Mouse (Mus musculus) kidney, adult 8-10 months (tissue): ENCODE measurements around the gene Dhx9.
"Not testable (repeated sequence)": the region's sequence is repeated elsewhere in the genome, so short reads cannot be mapped to it uniquely, and the experiment has no call there.

Experiments
- DNase-seq, 2 experiments: peaks; one replicate each; pipeline ENCODE4 v3.0.0; 2022

Dhx9 gene

GRCm38 (mm10) chr1:153485201-153485796 lies 2.2 kb downstream of the Dhx9 start:
- no peak for DNase-seq

GRCm38 (mm10) chr1:153481025-153481412 lies 6.4 kb downstream of the Dhx9 start:
- no peak for DNase-seq

DNA sequence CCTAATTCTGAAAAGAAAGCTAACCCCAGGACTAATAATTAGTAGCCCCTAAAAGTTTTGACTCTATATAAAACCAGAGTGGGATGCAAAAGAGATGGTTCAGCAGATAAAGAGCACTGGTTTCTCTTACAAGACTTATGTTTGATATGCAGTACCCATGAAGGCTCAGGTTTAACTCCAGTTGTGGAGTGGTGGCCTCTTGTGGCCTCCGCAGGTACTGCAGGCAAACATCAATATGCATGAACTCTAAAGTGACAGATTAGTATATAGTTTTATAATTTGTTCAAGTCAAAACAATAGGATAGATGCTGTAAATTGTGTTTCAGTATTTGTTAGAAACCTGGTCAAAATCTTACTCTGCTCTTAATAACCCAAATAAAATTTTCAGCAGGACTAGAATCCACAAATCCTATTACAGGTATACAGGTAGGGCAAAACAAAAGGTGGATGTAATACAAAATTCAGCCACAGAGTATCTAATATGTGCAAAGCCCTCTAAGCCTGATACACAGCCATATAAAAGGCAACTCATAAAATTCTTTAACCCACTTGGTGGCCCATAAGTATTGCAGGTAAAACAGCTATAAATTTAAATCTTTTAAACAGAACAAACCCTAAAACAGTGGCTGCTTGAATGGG lies 7.0 kb downstream of the Dhx9 start:
- DNase-seq, result peak; percentile 41 to 77

DNA sequence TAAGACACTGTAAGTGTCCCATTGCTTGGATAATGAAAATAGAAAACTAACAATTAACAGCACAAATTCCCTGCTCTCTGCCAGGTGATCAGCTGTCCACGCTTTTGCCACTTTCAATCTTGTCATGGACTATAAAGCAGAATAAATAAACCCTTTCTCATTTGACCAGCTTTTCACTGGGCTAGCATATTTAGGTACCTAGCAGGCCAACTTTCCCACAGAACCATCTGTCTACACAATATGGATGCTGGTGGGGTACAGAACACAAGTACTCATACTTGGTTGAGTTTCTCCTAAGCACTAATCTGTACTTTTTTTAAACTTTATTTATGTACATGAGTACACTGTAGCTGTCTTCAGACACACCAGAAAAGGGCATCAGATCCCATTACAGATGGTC lies 8.2 kb downstream of the Dhx9 start:
- no peak for DNase-seq

GRCm38 (mm10) chr1:153461796-153462195 lies 25.7 kb downstream of the Dhx9 start:
- DNase-seq, result no peak

DNA sequence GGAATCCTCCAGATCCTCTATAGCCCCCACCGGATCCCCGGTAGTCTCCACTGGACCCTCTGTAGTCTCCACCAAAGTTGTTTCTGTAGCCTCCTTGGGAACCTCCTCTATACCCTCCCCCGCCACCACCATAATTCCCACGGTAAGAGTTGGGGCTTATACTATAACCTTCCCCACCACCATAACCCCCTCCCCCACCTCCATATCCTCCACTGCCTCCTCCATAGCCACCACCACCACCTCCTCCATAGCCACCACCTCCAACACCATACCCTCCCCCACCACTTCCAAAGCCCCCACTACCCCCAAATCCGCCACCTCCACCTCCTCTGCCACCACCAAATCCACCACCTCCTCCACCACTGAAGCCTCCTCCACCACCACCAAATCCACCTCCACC lies 31.3 kb downstream of the Dhx9 start:
- DNase-seq, result no peak

DNA sequence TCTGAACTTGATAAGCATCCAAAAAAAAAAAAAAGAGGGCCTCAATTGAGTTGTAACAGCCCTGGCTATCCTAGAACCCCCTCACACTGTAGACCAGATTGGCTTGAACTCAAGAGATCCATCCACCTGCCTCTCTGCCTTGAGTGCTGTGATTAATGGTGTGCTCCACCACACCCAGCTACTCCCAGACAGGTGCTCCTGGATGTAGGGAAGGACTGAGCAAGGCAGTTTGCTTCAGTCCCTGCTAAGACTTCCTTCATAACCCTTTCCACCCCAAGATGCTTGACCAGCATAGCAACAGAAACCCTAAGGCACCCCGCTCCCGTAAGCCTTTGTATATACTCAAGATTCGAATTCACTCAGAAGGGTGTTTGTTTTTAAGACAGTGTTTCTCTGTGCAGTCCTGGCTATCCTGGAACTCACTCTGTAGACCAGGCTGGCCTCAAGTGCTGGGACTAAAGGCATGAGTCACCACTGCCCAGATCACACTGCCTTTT lies 34.3 kb downstream of the Dhx9 start:
- DNase-seq, result no peak

- peak in 1 of 2 experiments; percentile 10 for DNase-seq
These were observed 36.0 kb downstream of the Dhx9 start for GRCm38 (mm10) chr1:153451237-153452154.

DNA sequence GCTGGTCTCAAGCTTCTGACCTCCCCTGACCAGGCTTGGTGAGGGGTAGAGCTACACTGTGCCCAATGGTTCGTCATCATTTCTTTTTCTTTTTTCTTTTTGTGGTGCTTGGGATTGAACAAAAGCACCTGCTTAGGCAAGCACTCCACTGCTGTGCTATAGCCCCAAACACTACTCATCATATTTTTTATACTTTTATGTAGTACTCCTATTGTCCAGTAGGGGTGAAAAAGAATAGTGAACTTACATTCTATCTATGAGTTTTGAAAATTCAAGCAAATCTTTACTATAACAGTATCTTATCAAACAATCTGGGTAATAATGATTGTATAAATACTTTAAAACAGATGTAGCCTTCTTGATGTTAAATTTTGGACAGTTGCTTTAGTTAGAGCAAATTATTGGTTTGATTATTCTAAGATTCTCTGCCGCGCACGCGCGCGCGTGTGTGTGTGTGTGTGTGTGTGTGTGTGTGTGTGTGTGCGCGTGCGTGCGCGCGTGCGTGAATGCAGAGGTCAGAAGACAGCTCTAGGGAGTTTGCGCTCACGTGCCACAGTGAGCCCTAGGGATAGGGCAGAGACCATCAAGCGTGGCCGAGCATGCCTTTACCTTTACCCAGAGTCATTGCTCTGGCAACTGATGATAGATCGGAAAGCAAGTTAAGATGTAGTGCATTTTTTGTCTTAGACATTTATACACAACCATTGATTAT lies 41.2 kb downstream of the Dhx9 start:
- no peak for DNase-seq

DNA sequence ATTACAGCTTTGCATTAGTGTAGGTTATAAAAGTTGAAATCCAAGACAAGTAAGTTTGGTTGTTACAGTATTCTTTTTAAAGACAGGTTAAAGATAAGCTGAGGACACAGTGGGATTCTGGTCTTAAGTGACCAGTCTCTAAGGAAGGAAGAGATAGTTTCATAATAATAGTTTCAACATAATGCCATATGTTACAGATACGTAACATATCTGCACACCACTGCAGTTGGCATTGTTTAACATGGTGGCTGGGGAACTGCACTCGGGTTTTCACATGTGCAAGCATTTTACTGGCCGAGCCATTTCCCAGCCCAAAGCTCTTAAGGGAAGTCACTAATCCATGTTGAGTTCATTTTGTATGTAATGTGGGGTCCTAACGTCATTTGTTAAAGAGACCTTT lies 43.8 kb downstream of the Dhx9 start:
- DNase-seq, result no peak

DNA sequence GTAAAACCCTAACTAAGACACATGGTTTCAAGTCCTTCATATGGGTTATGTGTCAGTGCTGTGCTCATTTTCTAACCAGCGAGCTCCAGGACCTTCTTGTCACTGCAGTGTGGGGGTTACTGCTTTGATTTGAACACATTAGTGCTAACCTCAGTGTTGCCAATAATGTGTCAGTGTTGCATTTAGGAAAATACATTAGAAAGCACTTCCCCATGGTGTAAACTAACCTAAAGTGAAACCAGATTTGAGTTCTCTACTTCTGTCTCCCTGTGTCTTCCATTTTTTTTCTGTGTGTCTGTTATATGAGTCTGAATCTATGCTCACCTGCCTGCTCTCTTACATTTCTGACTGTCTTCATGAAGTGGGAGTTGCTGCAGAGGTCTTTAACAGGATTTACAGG lies 44.4 kb downstream of the Dhx9 start:
- no peak for DNase-seq

DNA sequence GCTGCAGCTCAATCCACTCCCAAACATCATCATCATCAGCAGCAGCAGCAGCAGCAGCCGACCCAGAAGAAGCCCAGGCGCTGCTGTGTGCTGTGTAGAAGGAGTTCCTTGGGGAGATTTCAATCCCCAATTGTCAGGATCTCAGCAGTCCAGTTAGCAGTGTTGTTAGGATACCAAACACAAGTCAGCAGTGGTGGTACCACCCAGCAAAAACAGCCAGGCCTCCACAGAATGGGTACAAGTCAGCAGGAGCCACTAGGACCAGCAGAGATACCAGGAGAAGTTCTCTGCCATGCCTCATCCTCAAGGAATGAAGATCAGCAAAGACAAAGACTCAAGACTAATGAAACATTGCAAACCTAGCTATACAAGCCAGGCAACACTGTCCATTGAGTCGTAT lies 45.8 kb downstream of the Dhx9 start:
- DNase-seq, result no peak

GRCm38 (mm10) chr1:153440752-153441151 lies 46.7 kb downstream of the Dhx9 start:
- DNase-seq, result no peak

DNA sequence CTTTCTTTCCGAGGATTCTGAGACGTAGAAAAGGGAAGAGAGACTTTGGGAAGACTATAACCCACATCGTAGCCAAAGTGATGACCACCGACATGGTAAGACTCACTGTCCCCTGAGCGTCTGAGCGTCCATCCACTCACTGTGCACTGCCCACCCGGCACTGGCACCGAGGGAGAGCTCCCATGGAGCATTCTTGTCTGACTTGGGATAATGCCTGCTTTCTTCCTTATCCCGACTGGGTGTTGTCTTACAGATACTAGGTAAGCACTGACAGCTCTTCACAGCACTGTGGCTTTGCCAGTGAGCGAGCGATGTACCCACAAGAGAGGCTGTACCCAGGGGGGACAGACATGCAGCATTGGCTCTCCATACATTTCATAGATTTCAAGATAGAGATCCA lies 49.9 kb downstream of the Dhx9 start:
- DNase-seq, result no peak

DNA sequence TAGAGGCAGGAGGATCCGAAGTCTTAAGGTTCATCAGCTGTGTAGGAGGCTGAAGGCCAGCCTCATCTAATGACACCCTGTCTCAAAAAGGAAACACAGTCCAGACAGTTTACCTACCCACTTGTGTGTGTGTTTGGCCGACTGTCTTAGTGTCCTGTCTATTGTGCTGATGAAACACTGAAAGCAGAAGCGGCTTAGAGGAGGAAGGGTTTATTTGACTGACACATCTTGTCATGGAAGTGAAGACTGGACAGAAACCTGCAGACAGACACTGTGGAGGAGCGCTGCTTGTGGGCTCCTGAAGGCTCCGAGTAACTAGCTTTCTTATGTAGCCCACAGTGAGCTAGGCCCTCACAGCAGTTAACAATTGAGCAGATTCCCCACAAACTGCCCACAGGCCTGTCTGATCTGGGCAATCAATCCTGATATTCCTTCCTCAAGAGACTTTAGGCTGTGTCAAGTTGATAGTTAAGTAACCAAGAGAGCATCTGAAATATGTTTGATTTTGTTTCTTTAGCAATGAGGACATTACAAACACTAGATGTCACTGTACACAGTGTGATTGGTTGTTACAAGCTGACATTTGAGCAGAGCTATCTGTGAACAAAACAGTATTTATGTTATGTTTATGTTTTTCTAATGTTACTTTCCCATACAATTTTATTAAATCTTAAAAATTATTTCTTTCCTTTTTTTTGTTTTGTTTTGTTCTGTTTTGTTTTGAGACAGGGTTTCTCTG lies 53.4 kb downstream of the Dhx9 start:
- DNase-seq, result no peak

DNA sequence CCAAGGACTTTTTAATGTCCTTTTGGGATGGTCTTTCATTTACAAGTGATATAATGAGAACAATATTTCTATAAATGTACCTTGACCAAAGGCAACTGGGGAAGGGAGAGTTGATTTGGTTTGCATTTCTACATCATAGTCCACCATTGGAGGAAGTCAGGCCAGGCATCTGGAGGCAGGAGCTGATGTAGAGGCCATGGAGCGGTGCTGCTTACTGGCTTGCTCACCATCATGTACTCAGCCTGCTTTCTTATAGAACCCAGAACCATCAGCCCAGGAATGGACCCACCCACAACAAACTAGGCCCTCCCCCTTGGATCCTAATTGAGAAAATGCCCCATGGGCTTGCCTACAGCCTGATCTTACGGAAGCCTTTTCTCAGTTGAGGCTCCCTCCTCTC lies 55.1 kb downstream of the Dhx9 start:
- no peak for DNase-seq

DNA sequence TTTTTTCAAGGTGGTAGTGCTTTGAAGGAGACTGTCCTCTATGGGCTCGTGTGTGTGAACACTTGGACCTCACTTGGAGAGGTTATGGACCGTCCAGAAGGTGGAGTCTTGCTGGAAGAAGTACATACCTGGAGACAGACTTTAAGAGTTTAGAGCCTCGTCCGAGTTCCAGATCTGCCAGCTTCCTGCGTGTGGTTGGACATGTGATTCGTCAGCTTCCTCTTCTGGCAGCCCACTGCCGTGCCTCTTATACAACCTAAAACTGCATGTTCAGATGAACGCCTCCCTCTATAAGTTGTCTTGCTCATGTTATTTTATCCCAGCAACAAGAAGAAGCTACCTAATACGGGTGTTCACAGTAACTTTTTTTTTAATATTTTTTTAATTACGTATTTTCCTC lies 55.8 kb downstream of the Dhx9 start:
- DNase-seq, result no peak

DNA sequence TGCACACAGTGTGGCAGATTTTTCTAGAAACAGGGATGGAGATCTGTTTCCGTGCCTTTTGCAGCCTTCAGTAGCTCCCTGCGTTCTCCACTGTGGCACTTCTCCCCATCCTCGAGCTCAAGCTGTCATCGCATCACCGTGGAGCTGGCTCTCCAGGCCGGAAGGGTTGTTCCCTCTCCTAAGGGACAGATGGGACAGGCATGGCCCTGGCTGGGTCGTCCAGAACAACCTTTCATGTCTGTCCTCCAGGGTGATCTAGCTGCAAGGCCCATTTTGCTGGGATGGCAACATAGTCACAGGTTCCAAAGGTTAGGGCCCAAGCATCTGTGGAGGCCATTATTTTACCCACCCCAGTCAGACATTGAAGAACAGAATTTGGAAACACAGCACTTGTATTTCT lies 56.3 kb downstream of the Dhx9 start:
- DNase-seq, result no peak

- DNase-seq, result peak; percentile 34 to 35
These were observed 62.5 kb downstream of the Dhx9 start, which contains the start of gene Shcbp1l for GRCm38 (mm10) chr1:153424770-153425584. TSS of gene Shcbp1l (plus strand) at chr1:153425162.

DNA sequence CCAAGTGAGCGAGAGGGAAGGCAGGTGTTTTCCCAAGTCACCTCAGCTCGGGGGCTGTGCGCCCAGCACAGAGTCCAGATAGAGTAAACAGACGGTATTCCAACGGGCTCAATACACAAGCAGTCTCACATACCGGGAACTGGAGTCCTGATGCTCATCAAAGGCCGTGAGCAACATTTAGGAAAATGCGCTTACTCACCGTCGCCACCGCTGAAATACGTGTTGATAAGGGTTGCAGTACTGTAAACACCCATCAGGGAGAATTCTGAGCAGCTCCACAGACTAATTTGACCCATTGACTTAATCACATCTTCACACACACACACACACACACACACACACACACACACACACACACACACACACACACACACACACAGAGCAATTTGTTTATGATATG lies 63.2 kb downstream of the Dhx9 start:
- DNase-seq, result no peak

DNA sequence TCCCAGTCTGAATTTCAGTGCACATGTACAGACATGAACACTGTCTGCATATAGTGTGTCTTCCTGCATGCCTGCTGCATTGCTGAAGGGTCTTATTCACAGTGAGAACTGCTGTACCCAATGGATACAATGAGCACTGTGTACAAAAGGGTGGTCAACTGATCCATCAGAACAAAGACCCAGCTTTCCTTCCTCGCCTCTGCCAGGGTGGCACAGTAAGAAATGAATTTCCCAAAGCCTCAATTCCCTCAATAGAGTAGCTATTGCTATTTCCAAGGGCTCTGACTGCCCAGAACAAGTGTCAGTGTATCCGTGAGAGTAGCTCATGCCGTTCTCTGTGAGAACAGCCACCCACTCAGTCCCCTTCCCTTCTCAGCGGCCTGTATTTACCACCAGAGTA lies 69.7 kb downstream of the Dhx9 start:
- DNase-seq, result not testable (repeated sequence)
